Mouse (Mus musculus) stomach, embryonic 16.5 days (tissue): ENCODE measurements around the gene Dync1li1. TPM values are rescaled to one million over a fixed set of nuclear protein-coding genes. Genes with fewer than 3 reads are reported as not detected.

Source experiments
- ATAC-seq: fragments of 200-750 bp; cut with Nextera tagmentation; 2 replicates; pipeline ENCODE4 v1.8.0; 2017; ENCODE audit warnings: moderate number of reproducible peaks, moderate TSS enrichment; ENCODE audit not compliant: insufficient read depth, low FRiP score
- H3K27ac ChIP-seq: fragments of 300-500 bp; sonication (generic); 2 replicates; pipeline ENCODE4 v1.5.1; 2014; ENCODE audit warnings: low read length
- H3K27me3 ChIP-seq: fragments of 300-500 bp; sonication (generic); 2 replicates; pipeline ENCODE4 v1.6.1; 2014; ENCODE audit warnings: low read length, control low read depth, mixed read lengths; ENCODE audit not compliant: control insufficient read depth, insufficient read depth
- H3K36me3 ChIP-seq: fragments of 300-500 bp; sonication (generic); 2 replicates; pipeline ENCODE4 v1.6.1; 2014; ENCODE audit warnings: low read length; ENCODE audit not compliant: control insufficient read depth, insufficient read depth
- H3K4me1 ChIP-seq: fragments of 300-500 bp; sonication (generic); 2 replicates; pipeline ENCODE4 v1.6.1; 2014; ENCODE audit warnings: low read length, control low read depth, mixed read lengths; ENCODE audit not compliant: control insufficient read depth, insufficient read depth
- H3K4me2 ChIP-seq: fragments of 300-500 bp; sonication (generic); 2 replicates; pipeline ENCODE4 v1.6.1; 2014; ENCODE audit warnings: low read depth, low read length, mixed read lengths
- H3K4me3 ChIP-seq: fragments of 300-500 bp; sonication (generic); replicated peaks from 2 replicates; pipeline ENCODE4 v1.5.1; 2014; ENCODE audit warnings: mild to moderate bottlenecking, low read length
- H3K9ac ChIP-seq: fragments of 300-500 bp; sonication (generic); 2 replicates; pipeline ENCODE4 v1.6.1; 2014; ENCODE audit warnings: low read length
- H3K9me3 ChIP-seq: fragments of 300-500 bp; sonication (generic); replicated peaks from 2 replicates; pipeline ENCODE4 v1.6.1; 2016; ENCODE audit warnings: low read length, control low read depth; ENCODE audit not compliant: control insufficient read depth
- WGBS: fragments of 180-500 bp; shearing (Covaris S2); extraction: QIAGEN DNeasy Blood & Tissue Kit; methylation state at CpG from one replicate; pipeline ENCODE4 v1.1.7; 2014; 5-methylcytosine and 5-hydroxymethylcytosine counted together
- polyA plus RNA-seq: library from polyadenylated mRNA; unstranded; fragments of >200 nt; fragmentation: Nextera tagmentation; extraction: Ambion mirVana; gene quantifications from 2 replicates; pipeline ENCODE4 v1.2.1, GENCODE M21; 2015

Dync1li1 gene
- polyA plus RNA-seq, 1 experiment from 2014 or later = 45.2 TPM

DNA sequence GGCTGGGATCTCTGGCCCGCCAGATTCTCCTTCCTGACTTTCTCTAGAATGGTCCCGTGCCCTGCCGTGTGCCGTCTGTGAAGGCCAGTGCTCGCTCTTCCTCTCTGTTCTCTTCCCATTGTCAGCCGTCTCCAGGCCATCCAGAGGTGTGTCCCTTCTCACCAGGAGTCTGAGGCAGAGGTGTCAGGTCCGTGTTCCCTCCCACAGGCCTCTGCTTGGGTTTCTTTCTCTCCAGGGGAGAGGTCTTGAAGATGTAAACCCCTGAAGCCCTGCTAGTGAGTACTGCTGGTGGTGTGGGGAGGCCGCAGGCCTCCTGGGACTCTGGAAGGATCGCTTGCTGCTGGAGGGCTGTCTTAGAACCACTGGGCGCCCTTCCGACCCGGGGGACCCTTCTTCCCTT lies 58.9 kb downstream of the Dync1li1 start:
- Histone ChIP-seq H3K9me3 (no peaks in the 10 kb centered on the region), H3K9ac (no peak overlapping the region), H3K4me2 (no peak overlapping the region), H3K27me3 (no peaks in the 10 kb centered on the region), H3K36me3 (peaks cover 13% of the 10 kb centered on the region), H3K4me3 (no peak overlapping the region), H3K4me1 (peaks cover 8% of the 10 kb centered on the region), H3K27ac (no peak overlapping the region)
- no peak for ATAC-seq
- WGBS = 79% methylated on average over 12 of the region's 12 CpGs

DNA sequence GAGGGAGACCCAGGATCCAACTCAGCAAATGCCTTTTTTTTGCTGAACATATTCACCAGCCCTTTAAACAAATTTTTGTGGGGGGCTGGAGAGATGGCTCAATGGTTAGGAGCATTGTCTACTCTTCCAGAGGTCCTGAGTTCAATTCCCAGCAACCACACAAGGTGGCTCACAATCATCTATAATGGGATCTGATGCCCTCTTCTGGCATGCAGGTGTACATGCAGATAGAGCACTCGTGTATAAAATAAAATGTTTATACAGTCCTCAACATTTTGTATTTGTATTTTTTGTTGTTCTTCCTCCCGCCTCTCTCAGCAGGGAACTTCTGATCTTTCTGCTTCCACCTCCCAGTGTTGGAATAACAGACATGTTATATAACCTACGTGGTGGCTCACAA lies 63.0 kb downstream of the Dync1li1 start:
- Histone ChIP-seq H3K4me2 (no peak overlapping the region), H3K4me3 (no peak overlapping the region), H3K27ac (no peak overlapping the region), H3K27me3 (no peaks in the 10 kb centered on the region), H3K36me3 (peaks cover 13% of the 10 kb centered on the region), H3K4me1 (peaks cover 5% of the 10 kb centered on the region), H3K9ac (no peak overlapping the region), H3K9me3 (no peaks in the 10 kb centered on the region)
- no peak for ATAC-seq
- WGBS = 85% methylated on average over 3 of the region's 3 CpGs

GRCm38 (mm10) chr9:114752311-114752710 lies 63.7 kb downstream of the Dync1li1 start:
- Histone ChIP-seq H3K36me3 (peaks cover 8% of the 10 kb centered on the region; the same call in 1 of the 2 replicates), H3K4me2 (peak overlapping the region; percentile 84), H3K4me1 (peaks cover 5% of the 10 kb centered on the region), H3K9me3 (no peaks in the 10 kb centered on the region), H3K27ac (no peak overlapping the region; the same call in 1 of the 2 replicates), H3K27me3 (no peaks in the 10 kb centered on the region), H3K4me3 (no peak overlapping the region), H3K9ac (peak overlapping the region; percentile 48)
- WGBS = 73% methylated on average over 9 of the region's 9 CpGs
- ATAC-seq = no peak

GRCm38 (mm10) chr9:114752863-114753484 lies 64.4 kb downstream of the Dync1li1 start:
- Histone ChIP-seq H3K9ac (peak overlapping the region; percentile 80), H3K4me3 (peak overlapping the region; percentile 59), H3K27me3 (no peaks in the 10 kb centered on the region), H3K4me2 (peak overlapping the region; percentile 84), H3K36me3 (peaks cover 1% of the 10 kb centered on the region; the same call in 1 of the 2 replicates), H3K4me1 (peaks cover 5% of the 10 kb centered on the region), H3K9me3 (no peaks in the 10 kb centered on the region), H3K27ac (peak overlapping the region; percentile 59)
- ATAC-seq = peak; percentile 96
- 6% methylated on average over 36 of the region's 36 CpGs for WGBS

- no peak overlapping the region for H3K27ac ChIP-seq
- no peak for ATAC-seq
Observed at GRCm38 (mm10) chr9:114758272-114758671, 69.7 kb downstream of the Dync1li1 start.

DNA sequence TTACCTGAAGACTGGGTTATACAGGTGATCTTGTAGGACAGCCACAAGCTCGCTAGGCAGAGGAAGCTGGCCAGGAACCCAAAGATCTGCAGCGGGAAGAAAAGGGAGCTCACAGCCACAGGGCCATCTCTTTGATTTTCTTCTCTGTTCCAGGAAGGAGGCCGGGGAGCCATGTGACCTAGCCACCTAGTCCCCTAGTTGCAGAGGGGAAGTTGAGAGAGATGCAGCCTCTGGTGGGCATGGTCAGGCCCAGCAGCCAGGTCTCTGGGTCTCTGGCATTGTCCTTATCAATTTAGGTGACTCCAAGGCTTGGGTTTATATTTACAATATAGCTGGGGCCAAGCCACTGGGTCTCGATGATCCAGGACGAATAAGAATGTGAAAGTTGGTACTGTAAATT lies 70.2 kb downstream of the Dync1li1 start:
- Histone ChIP-seq H3K27ac (no peak overlapping the region), H3K27me3 (no peaks in the 10 kb centered on the region), H3K36me3 (no peaks in the 10 kb centered on the region), H3K9me3 (no peaks in the 10 kb centered on the region), H3K4me3 (no peak overlapping the region), H3K9ac (no peak overlapping the region), H3K4me2 (no peak overlapping the region), H3K4me1 (no peaks in the 10 kb centered on the region)
- no peak for ATAC-seq
- WGBS = 79% methylated on average over 5 of the region's 5 CpGs

More at GRCm38 (mm10) chr9:114758272-114758671, 69.7 kb downstream of the Dync1li1 start:
- Histone ChIP-seq H3K4me3 (no peak overlapping the region), H3K4me2 (no peak overlapping the region), H3K4me1 (no peaks in the 10 kb centered on the region), H3K9ac (no peak overlapping the region), H3K27me3 (no peaks in the 10 kb centered on the region), H3K9me3 (no peaks in the 10 kb centered on the region), H3K36me3 (no peaks in the 10 kb centered on the region)
- WGBS = 76% methylated on average over 7 of the region's 7 CpGs

DNA sequence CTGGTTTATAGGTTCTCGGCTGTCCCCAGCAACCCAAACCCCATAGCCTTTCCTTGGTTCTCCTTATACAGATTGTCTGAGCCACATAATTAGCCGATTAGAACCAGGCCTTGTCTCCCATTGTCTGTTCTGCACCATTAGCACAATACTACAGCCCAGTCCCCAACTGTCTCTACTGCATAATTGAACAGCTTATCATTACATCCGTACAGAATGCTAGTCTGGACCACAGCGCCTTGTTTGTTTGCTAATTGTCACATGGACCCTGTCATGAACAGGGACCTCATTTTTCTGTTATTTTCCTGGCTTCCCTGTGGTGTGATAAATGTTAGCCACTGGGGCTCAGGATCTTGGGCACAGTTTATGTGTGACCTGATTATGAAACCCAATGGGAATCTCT lies 71.3 kb downstream of the Dync1li1 start:
- Histone ChIP-seq H3K36me3 (no peaks in the 10 kb centered on the region), H3K27ac (no peak overlapping the region), H3K27me3 (no peaks in the 10 kb centered on the region), H3K4me2 (no peak overlapping the region), H3K4me1 (no peaks in the 10 kb centered on the region), H3K9ac (no peak overlapping the region), H3K9me3 (no peaks in the 10 kb centered on the region), H3K4me3 (no peak overlapping the region)
- WGBS = 86% methylated on average over 4 of the region's 4 CpGs
- no peak for ATAC-seq

GRCm38 (mm10) chr9:114760353-114760752 lies 71.8 kb downstream of the Dync1li1 start:
- no peaks in the 10 kb centered on the region for H3K4me1 ChIP-seq
- WGBS = 78% methylated on average over 5 of the region's 5 CpGs
- no peaks in the 10 kb centered on the region for H3K9me3 ChIP-seq
- H3K4me2 ChIP-seq = no peak overlapping the region
- no peak overlapping the region for H3K4me3 ChIP-seq
- no peaks in the 10 kb centered on the region for H3K36me3 ChIP-seq
- ATAC-seq = no peak
- H3K27ac ChIP-seq = no peak overlapping the region
- no peaks in the 10 kb centered on the region for H3K27me3 ChIP-seq
- no peak overlapping the region for H3K9ac ChIP-seq

GRCm38 (mm10) chr9:114761848-114762247 lies 73.3 kb downstream of the Dync1li1 start:
- Histone ChIP-seq H3K36me3 (no peaks in the 10 kb centered on the region), H3K4me2 (no peak overlapping the region)
- WGBS = 70% methylated on average over 11 of the region's 11 CpGs

More at GRCm38 (mm10) chr9:114761848-114762247, 73.3 kb downstream of the Dync1li1 start:
- Histone ChIP-seq H3K27me3 (no peaks in the 10 kb centered on the region), H3K27ac (no peak overlapping the region), H3K4me3 (no peak overlapping the region), H3K9me3 (no peaks in the 10 kb centered on the region), H3K4me1 (no peaks in the 10 kb centered on the region), H3K9ac (no peak overlapping the region)
- ATAC-seq = no peak
